Mouse (Mus musculus) olfactory bulb, adult 2 months (tissue): ENCODE data around the gene Map3k7.

Source experiments
- CTCF ChIP-seq: fragments of 200-500 bp; IDR thresholded peaks from 2 replicates; pipeline ENCODE4 v1.5.1; 2012; ENCODE audit warnings: low read depth, mild to moderate bottlenecking, low read length, moderate library complexity; ENCODE audit not compliant: insufficient read depth
- POLR2A ChIP-seq: fragments of 200-500 bp; IDR thresholded peaks from 2 replicates; pipeline ENCODE4 v1.6.1; 2012; ENCODE audit warnings: mild to moderate bottlenecking, low read depth, low read length, moderate library complexity; ENCODE audit not compliant: insufficient read depth

GRCm38 (mm10) chr4:31981863-31982262 lies 18.0 kb downstream of the Map3k7 start:
- TF ChIP-seq CTCF (no peak), POLR2A (no peak)
